Mouse (Mus musculus): ENCODE measurements at regions not wholly inside any gene's neighbourhood (a gene's known extent, or its start where the extent isn't known, plus 50 kb on each side); places are given as distances from the start of the nearest gene placed in this dataset.

DNA sequence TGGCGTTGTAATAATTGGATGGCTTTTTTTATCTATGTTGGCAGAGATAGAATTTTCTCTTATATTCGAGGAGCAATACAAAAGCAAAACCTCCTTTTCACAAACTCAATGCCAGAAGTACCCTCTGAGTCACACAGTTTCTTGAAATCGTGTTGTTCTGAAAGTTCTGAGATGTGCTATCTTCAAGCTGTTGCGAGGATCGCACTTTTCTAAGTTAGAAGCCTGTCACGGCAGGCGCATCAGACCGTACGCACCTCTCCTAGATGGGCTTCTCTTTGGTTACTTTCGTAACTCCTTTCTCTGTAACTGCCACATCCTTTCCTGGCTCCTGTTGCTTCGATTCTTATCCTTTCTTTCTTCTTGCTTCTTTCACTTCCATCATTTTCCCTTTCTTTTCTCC is 271.2 kb upstream of the Arrdc3 start:
- H3K9ac ChIP-seq, result no peak overlapping the region
- H3K4me2 ChIP-seq, result no peak overlapping the region
- no peaks in the 10 kb centered on the region for H3K9me3 ChIP-seq
- H3K27me3 ChIP-seq, result no peaks in the 10 kb centered on the region
- WGBS, result 74% methylated on average over 11 of the region's 11 CpGs
- no peaks in the 10 kb centered on the region for H3K36me3 ChIP-seq
- H3K4me3 ChIP-seq, result no peak overlapping the region
- no peak for ATAC-seq (ENCODE audit: borderline replicate concordance, extremely low read depth, low FRiP score, low TSS enrichment)
- H3K27ac ChIP-seq, result no peak overlapping the region
- H3K4me1 ChIP-seq, result no peaks in the 10 kb centered on the region

DNA sequence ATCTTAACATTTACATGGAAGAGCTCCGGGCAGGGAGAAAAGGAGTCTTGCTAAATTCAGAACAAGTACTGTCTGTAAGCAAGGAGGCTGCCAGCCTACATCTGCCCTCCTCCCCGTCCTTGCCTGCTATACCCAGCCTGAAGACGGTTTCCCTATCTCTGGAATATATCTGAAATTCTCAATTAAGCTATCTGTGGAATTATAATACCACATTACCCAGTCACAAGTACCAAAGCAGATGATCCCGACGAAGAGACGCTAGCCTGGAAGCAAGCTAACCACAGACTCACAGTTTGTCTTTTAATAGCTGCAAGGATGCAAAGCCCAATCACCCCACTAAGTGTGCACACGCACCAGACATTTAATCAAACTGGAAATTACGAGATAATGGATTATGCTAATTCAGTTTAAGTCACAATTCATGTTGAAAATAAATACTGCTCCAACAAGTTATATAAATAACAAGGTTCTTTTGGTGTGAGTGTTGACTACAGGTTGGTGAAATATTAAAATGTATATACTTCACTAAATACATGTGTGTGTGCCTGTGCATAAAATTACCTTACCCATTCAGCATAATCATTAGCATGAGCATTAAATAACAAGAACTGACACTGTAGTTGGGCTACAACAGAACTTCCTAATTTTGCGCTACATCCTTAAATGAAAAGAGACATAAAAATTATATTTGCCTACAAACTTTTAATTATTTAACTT is 269.9 kb upstream of the Arrdc3 start:
- no peaks in the 10 kb centered on the region for H3K9me3 ChIP-seq
- no peak overlapping the region for H3K9ac ChIP-seq
- H3K4me1 ChIP-seq, result no peaks in the 10 kb centered on the region
- ATAC-seq (ENCODE audit: borderline replicate concordance, extremely low read depth, low FRiP score, low TSS enrichment), result no peak
- 74% methylated on average over 9 of the region's 9 CpGs for WGBS
- H3K27me3 ChIP-seq, result no peaks in the 10 kb centered on the region
- no peak overlapping the region for H3K27ac ChIP-seq
- H3K36me3 ChIP-seq, result no peaks in the 10 kb centered on the region
- H3K4me2 ChIP-seq, result no peak overlapping the region
- no peak overlapping the region for H3K4me3 ChIP-seq

DNA sequence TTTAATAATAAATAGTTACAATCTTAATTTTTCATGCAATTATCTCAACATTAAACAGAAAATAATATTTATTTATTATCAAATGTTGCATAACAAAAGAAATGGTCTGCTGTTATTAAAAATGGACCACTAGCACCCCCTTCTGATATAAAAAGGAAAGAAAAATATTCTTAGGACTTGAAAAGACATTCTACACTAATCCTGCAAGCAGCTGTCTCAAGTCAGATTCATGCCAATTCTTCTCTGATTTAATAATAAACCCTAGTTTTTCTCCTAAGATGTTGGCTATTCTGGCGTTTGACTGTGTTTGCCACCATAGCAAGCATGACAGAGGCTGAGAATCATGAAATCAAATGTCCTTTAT is 269.3 kb upstream of the Arrdc3 start:
- no peak for ATAC-seq (ENCODE audit: borderline replicate concordance, extremely low read depth, low FRiP score, low TSS enrichment)
- Histone ChIP-seq H3K36me3 (no peaks in the 10 kb centered on the region), H3K9me3 (no peaks in the 10 kb centered on the region), H3K9ac (no peak overlapping the region), H3K4me1 (no peaks in the 10 kb centered on the region), H3K4me3 (no peak overlapping the region), H3K27me3 (no peaks in the 10 kb centered on the region), H3K4me2 (no peak overlapping the region), H3K27ac (no peak overlapping the region)
- WGBS, result 29% methylated on average over 1 of the region's 1 CpGs

DNA sequence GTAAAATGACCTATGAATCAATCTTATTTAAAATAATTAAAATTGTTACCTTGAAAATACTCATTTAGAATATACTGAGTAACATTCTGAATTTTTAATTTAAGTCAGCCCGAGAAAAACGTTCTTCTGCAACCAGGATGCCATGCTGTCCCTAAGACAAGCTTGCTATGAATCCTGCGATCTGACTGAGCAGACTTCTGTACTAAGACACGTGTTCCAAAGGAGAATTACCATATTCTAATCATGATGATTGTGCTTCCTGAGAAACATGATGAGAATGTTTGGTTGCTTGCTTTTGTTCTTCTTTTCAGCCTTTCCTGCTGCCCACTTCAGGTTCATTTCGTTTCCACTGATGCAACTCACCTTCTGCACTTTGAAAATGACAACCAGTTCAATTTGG is 268.2 kb upstream of the Arrdc3 start:
- H3K9me3 ChIP-seq, result no peaks in the 10 kb centered on the region
- H3K9ac ChIP-seq, result no peak overlapping the region
- no peaks in the 10 kb centered on the region for H3K36me3 ChIP-seq
- WGBS, result 64% methylated on average over 5 of the region's 5 CpGs
- no peak overlapping the region for H3K27ac ChIP-seq
- no peak overlapping the region for H3K4me2 ChIP-seq
- no peaks in the 10 kb centered on the region for H3K27me3 ChIP-seq
- H3K4me3 ChIP-seq, result no peak overlapping the region
- no peaks in the 10 kb centered on the region for H3K4me1 ChIP-seq
- no peak for ATAC-seq (ENCODE audit: borderline replicate concordance, extremely low read depth, low FRiP score, low TSS enrichment)

DNA sequence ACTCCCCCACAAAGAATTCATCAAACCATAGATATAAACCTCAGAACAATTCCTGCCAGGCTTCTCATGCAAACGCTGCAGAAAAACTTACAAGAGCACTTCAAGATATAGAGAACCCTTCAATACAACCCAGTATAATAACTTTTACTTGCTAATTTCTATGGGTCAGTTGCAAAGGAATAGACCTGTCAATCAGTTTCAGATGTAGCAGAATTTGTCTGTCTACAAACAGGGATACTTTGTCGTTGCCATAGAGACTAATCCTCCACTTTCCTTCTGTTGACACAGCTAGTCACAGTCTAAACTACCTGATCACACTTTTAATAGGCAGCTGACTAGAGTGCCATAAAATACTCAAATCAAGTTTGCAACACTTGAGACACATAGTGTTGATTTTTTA is 260.2 kb upstream of the Arrdc3 start:
- no peak for ATAC-seq (ENCODE audit: borderline replicate concordance, extremely low read depth, low FRiP score, low TSS enrichment)
- no peaks in the 10 kb centered on the region for H3K27me3 ChIP-seq
- H3K4me2 ChIP-seq, result no peak overlapping the region
- no peaks in the 10 kb centered on the region for H3K9me3 ChIP-seq
- no peak overlapping the region for H3K4me3 ChIP-seq
- no peak overlapping the region for H3K9ac ChIP-seq
- H3K4me1 ChIP-seq, result no peaks in the 10 kb centered on the region
- H3K27ac ChIP-seq, result no peak overlapping the region
- H3K36me3 ChIP-seq, result no peaks in the 10 kb centered on the region
- 49% methylated on average over 2 of the region's 2 CpGs for WGBS

DNA sequence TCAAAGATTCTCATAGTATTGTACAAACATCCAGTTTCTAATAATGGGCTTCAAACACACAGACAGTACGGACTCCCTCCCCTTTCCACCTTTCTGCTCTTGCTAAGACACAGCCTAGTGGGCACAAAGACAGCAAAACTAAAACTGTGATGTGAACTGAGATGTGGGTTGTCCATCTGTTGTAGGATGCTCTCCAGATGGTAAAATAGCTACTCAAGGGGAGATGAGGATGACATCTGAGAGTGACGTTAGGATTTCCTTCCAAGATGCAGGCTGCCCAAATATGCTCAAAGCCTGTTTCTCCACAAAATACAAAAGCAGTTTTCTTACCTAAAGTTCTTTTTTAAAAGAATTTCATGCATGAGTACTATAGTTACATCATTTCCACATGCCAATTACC is 241.8 kb upstream of the Arrdc3 start:
- WGBS, result 52% methylated on average over 2 of the region's 2 CpGs
- no peak overlapping the region for H3K4me2 ChIP-seq
- H3K9me3 ChIP-seq, result no peaks in the 10 kb centered on the region
- no peaks in the 10 kb centered on the region for H3K27me3 ChIP-seq
- H3K27ac ChIP-seq, result no peak overlapping the region
- no peak overlapping the region for H3K4me3 ChIP-seq
- no peak for ATAC-seq (ENCODE audit: borderline replicate concordance, extremely low read depth, low FRiP score, low TSS enrichment)
- H3K4me1 ChIP-seq, result no peaks in the 10 kb centered on the region
- no peak overlapping the region for H3K9ac ChIP-seq
- no peaks in the 10 kb centered on the region for H3K36me3 ChIP-seq

DNA sequence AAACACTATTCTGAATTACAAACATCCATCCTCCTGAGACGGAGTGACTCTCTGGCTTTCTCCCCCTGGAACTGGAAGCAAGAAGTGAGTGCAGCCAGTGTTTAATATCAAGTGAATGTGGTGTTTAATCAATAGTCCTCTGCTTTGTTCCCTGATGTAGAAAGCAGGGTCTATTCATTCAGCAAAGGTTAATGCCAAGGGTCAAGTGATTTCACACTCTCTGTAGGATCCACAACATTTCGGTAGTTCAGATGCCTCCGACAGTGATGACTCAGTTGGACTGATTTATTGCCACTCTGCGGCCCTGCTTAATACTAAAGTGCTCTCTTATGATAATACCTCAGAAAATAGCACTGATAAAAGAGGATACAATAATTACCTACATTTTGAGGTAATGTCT is 235.6 kb upstream of the Arrdc3 start:
- Histone ChIP-seq H3K27ac (no peak overlapping the region), H3K4me3 (no peak overlapping the region), H3K4me1 (no peaks in the 10 kb centered on the region), H3K9me3 (no peaks in the 10 kb centered on the region), H3K27me3 (no peaks in the 10 kb centered on the region), H3K36me3 (no peaks in the 10 kb centered on the region), H3K9ac (no peak overlapping the region), H3K4me2 (no peak overlapping the region)
- 58% methylated on average over 4 of the region's 4 CpGs for WGBS
- ATAC-seq (ENCODE audit: borderline replicate concordance, extremely low read depth, low FRiP score, low TSS enrichment), result no peak

DNA sequence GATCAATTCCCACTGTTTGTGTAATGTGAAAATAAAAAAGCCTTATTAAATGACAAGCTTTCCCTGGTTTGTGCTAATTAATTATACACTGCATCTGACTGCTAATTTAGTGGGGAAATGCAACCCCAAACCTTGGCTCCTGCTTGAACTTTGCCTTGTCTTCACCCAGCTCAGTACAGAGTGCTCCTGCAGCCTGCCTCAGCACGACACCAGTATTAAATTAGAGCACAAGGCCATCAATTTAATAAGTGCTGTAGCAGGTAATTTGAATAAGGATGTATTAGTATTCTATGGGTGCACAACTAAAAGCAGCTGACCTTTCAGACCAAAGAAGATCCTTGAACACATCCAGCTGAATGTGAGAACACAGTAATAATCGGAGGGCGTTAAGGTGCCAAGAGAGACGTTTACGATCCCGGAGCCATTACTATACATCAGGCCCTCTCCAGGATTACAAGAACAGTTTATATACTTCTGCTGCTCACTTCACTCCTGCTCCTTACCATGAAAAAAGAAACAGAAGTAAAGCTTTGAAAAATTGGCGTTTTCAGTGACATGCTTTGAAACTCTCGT is 230.1 kb upstream of the Arrdc3 start:
- ATAC-seq (ENCODE audit: borderline replicate concordance, extremely low read depth, low FRiP score, low TSS enrichment), result no peak
- H3K36me3 ChIP-seq, result no peaks in the 10 kb centered on the region
- H3K27me3 ChIP-seq, result no peaks in the 10 kb centered on the region
- H3K4me1 ChIP-seq, result no peaks in the 10 kb centered on the region
- H3K4me3 ChIP-seq, result no peak overlapping the region
- H3K27ac ChIP-seq, result no peak overlapping the region
- WGBS, result 77% methylated on average over 8 of the region's 8 CpGs
- H3K4me2 ChIP-seq, result no peak overlapping the region
- no peaks in the 10 kb centered on the region for H3K9me3 ChIP-seq
- H3K9ac ChIP-seq, result no peak overlapping the region

DNA sequence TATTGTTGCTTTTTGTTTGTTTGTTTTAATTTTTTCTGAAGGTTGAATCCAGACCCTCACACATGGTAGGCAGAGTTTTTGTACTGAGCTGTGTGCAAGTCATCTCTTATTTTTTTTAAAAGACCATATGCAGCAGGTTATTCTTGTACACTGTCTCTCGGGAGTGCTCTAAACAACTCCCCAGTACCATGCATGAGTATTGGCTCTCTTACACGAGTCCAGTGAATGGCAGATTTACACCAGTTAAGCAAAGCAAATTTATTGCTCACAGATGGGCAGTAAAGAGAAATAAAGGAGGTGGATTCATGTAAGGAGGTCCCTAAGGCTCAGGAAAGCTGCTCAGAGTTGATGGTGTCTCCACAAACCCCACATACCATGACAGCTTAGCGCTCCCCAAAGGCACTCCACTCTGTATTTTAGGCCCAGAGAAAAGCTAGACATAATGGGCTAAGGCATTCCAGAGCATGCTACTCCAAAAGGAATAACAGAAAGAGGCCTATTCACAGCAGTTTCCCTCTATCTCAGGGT is 216.9 kb upstream of the Arrdc3 start:
- H3K4me1 ChIP-seq, result no peaks in the 10 kb centered on the region
- no peaks in the 10 kb centered on the region for H3K36me3 ChIP-seq
- no peak overlapping the region for H3K9ac ChIP-seq
- H3K4me2 ChIP-seq, result no peak overlapping the region
- 70% methylated on average over 3 of the region's 3 CpGs for WGBS
- H3K4me3 ChIP-seq, result no peak overlapping the region
- H3K9me3 ChIP-seq, result no peaks in the 10 kb centered on the region
- no peaks in the 10 kb centered on the region for H3K27me3 ChIP-seq
- no peak for ATAC-seq (ENCODE audit: borderline replicate concordance, extremely low read depth, low FRiP score, low TSS enrichment)
- H3K27ac ChIP-seq, result no peak overlapping the region

DNA sequence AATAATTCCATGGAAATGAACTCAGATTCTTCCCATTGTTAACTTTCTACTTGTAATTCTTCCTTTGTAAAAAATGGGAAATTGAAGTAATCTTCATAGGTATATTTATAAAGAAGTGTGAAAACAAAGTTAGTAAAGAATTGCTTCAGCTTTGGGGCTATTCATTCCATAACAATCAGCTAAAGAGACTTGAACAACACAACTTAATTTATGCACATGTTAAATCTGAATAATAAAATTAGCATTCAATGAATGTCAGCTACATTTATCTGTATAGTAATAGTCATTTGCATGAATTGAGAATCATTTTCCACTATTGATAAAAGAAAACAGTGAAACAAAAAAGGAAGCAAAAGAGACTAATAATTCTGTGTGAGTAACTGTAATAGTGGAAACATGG is 193.3 kb upstream of the Arrdc3 start:
- no peak overlapping the region for H3K4me2 ChIP-seq
- no peaks in the 10 kb centered on the region for H3K36me3 ChIP-seq
- H3K27me3 ChIP-seq, result no peaks in the 10 kb centered on the region
- no peak for ATAC-seq (ENCODE audit: borderline replicate concordance, extremely low read depth, low FRiP score, low TSS enrichment)
- H3K9me3 ChIP-seq, result no peaks in the 10 kb centered on the region
- no peak overlapping the region for H3K9ac ChIP-seq
- no peaks in the 10 kb centered on the region for H3K4me1 ChIP-seq
- no peak overlapping the region for H3K27ac ChIP-seq
- H3K4me3 ChIP-seq, result no peak overlapping the region

DNA sequence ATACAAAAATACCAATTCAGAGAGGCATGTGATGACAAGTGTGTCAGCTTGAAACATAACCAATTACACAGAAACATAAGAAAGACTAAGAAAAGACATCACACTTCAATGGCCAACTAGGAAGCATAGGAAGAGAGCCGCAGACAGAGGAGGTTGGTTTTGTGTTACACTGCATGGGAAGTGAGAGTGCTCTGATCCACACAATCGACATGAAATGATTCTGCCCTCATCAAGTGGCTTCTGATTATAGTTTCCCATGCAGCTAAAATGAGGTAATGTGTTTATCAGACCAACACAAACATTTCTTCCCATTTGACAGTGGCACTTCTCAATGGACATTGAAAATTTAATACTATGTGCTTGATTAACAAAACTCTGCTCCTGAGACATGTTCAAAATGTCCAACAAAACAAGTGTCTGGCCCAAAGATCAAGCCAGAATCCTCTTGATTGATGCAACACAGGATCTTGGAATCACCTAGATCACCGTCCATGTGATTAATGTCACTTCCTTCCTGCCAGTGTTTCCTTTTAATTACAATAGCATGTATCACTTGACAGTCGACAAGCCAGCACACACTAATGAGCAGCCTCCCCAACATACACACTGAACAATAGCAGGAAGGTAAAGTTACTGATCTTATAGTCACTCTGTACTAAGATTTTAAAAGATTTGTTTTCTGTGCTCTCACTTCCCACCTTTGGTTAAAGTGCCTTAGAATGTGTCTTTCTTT is 192.4 kb upstream of the Arrdc3 start:
- Histone ChIP-seq H3K4me1 (no peaks in the 10 kb centered on the region), H3K9me3 (no peaks in the 10 kb centered on the region), H3K4me2 (no peak overlapping the region), H3K36me3 (no peaks in the 10 kb centered on the region), H3K27ac (no peak overlapping the region; the same call in 1 of the 2 replicates), H3K9ac (no peak overlapping the region), H3K27me3 (no peaks in the 10 kb centered on the region), H3K4me3 (no peak overlapping the region)
- 56% methylated on average over 4 of the region's 4 CpGs for WGBS
- ATAC-seq (ENCODE audit: borderline replicate concordance, extremely low read depth, low FRiP score, low TSS enrichment), result peak; percentile 72

DNA sequence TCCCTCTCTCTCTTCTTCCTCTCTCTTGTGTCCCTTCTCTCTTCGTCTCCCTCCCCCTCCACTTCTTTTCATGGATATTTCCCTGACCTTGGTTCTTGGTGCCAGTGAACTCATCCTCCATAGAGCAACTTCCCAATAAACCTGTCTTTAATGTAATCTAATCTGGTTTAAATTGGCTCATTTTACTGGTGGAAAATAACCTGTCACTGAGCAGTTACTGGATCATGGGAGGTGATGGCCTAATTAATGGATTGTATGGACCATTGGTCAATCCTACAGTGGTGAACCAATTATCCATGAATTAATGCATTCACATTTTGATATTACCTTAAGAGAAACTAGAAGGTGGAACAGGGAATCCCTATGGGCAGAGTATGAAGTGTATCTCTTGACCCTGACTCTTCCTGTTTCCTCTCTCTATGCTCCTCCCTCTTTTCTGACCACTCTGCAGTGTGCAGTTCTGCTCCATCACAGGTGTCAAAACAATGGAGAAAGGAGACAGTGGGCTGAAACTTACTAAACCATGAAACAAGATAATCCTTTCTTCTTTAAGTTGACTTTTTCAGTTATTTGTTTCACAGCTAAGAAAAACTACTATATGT is 187.5 kb upstream of the Arrdc3 start:
- Histone ChIP-seq H3K4me3 (no peak overlapping the region), H3K27me3 (no peaks in the 10 kb centered on the region), H3K27ac (no peak overlapping the region), H3K4me1 (no peaks in the 10 kb centered on the region), H3K36me3 (no peaks in the 10 kb centered on the region), H3K4me2 (no peak overlapping the region), H3K9ac (no peak overlapping the region), H3K9me3 (no peaks in the 10 kb centered on the region)
- 43% methylated on average over 1 of the region's 1 CpGs for WGBS
- no peak for ATAC-seq (ENCODE audit: borderline replicate concordance, extremely low read depth, low FRiP score, low TSS enrichment)

All from lung, embryonic 15.5 days (tissue).